Mouse (Mus musculus) erythroblast, embryonic 14.5 days (primary cell): ENCODE results near the gene Col23a1. TPM values are rescaled to one million over a fixed set of nuclear protein-coding genes. Genes with fewer than 3 reads are reported as not detected.
A peak's percentile ranks its signal among the peaks of the same experiment; 100 is the strongest.

ENCODE experiments used
- H3K27me3 ChIP-seq: 2 replicates; pipeline ENCODE4 v1.6.1; 2012; ENCODE audit warnings: inconsistent platforms; ENCODE audit not compliant: control insufficient read depth
- H3K36me3 ChIP-seq: 2 replicates; pipeline ENCODE4 v1.6.1; 2012; ENCODE audit warnings: mild to moderate bottlenecking, inconsistent platforms; ENCODE audit not compliant: control insufficient read depth
- H3K4me1 ChIP-seq: 2 replicates; pipeline ENCODE4 v1.6.1; 2012; ENCODE audit warnings: inconsistent platforms; ENCODE audit not compliant: control insufficient read depth
- H3K4me3 ChIP-seq: replicated peaks from 2 replicates; pipeline ENCODE3; 2012; ENCODE audit warnings: moderate library complexity, mild to moderate bottlenecking, inconsistent platforms
- H3K9me3 ChIP-seq: 2 replicates; pipeline ENCODE4 v1.6.1; 2012; ENCODE audit warnings: low read length, inconsistent platforms, mixed read lengths; ENCODE audit not compliant: control insufficient read depth
- GATA1 ChIP-seq: IDR thresholded peaks from 2 replicates; pipeline ENCODE4 v1.6.1; 2012; ENCODE audit warnings: low read length, inconsistent platforms, mixed read lengths
- TAL1 ChIP-seq: IDR thresholded peaks from 3 replicates; pipeline ENCODE4 v1.6.1; 2012; ENCODE audit warnings: low read length, inconsistent platforms, mixed read lengths
- polyA plus RNA-seq: library from polyadenylated mRNA; stranded (reverse); fragments of >175 nt; gene quantifications from 2 replicates; pipeline ENCODE4 v1.2.3, GENCODE M21; 2012

The Col23a1 gene
- polyA plus RNA-seq, 1 experiment: not detected

DNA sequence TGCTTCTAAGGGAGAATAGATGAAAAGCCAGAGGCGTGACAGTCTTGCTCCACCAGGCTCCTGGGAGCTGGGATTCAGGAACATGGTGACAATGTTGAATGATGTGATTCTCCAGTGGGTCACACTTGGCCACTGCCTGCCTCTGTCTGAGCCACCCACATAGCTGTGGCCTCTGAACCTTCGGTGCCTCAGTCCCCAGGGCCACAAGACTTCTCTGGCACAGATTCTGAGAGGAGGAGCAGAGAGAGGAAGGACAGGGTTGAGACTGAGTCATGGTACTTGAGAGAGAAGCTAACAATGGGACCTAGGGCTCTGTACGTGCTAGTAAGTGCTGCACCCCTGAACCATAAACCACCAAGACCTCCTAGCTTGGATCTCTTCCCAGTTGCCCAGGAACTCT, 141.6 kb downstream of the Col23a1 start:
- H3K4me1 ChIP-seq: peaks cover 58% of the 10 kb centered on the region
- H3K4me3 ChIP-seq: no peak overlapping the region
- peaks cover 2% of the 10 kb centered on the region; the same call in 1 of the 2 replicates for H3K27me3 ChIP-seq
- H3K9me3 ChIP-seq: peaks cover 6% of the 10 kb centered on the region
- peaks cover 13% of the 10 kb centered on the region for H3K36me3 ChIP-seq
- TF ChIP-seq TAL1 (no peak), GATA1 (no peak)

DNA sequence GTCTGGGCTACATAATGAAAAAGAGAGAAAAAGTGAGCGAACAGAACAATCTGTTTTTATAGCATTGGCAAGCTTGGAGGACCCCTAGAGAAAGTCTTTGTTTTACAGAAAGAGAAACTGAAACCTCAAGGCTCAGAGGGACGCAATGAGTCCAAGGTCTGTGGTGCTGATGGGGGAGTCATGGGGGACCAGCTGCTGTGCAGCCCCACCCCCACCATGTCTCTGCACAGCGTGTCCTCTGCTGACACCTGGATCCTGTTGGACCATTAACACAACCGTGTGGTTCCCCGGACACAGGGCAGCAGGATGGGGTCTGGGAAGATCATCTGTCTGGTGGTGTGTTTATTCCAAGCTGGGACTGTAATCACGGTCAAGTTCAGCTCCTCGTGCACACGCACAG, 142.2 kb downstream of the Col23a1 start:
- peaks cover 12% of the 10 kb centered on the region for H3K9me3 ChIP-seq
- peaks cover 65% of the 10 kb centered on the region for H3K4me1 ChIP-seq
- peaks cover 20% of the 10 kb centered on the region for H3K36me3 ChIP-seq
- no peak overlapping the region for H3K4me3 ChIP-seq
- TF ChIP-seq GATA1: no peak
- TF ChIP-seq TAL1: no peak
- H3K27me3 ChIP-seq: peaks cover 2% of the 10 kb centered on the region; the same call in 1 of the 2 replicates

DNA sequence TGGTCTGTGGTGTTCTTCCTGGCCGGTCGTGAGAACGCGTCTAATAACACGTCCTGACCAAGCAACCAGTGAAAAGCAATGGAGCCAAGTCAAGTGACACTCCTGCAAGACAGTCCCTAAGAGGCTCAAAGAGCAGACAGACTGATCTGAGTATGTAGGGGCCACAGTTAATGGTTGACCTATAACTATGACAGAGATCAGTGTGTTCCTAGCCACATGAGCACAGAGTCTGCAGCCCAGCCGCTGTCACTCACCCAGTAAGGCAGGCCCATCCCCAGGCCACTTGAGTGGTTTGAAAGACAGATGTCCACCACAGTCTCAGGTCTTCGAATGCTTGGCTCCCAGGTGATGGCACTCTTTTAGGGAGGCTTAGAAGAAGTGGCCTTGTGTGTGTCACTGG, 152.3 kb downstream of the Col23a1 start:
- Histone ChIP-seq H3K4me3 (no peak overlapping the region), H3K36me3 (peaks cover 17% of the 10 kb centered on the region)
- TF ChIP-seq TAL1 (no peak), GATA1 (no peak)

GRCm38 (mm10) chr11:51442599-51442998, 152.9 kb downstream of the Col23a1 start:
- TF ChIP-seq GATA1 (no peak), TAL1 (no peak)
- Histone ChIP-seq H3K27me3 (no peaks in the 10 kb centered on the region), H3K36me3 (peaks cover 12% of the 10 kb centered on the region), H3K9me3 (peaks cover 4% of the 10 kb centered on the region; the same call in 1 of the 2 replicates), H3K4me3 (no peak overlapping the region), H3K4me1 (peaks cover 51% of the 10 kb centered on the region)

More for the DNA sequence above, 152.3 kb downstream of the Col23a1 start:
- H3K27me3 ChIP-seq: no peaks in the 10 kb centered on the region
- peaks cover 53% of the 10 kb centered on the region for H3K4me1 ChIP-seq
- peaks cover 10% of the 10 kb centered on the region for H3K9me3 ChIP-seq

DNA sequence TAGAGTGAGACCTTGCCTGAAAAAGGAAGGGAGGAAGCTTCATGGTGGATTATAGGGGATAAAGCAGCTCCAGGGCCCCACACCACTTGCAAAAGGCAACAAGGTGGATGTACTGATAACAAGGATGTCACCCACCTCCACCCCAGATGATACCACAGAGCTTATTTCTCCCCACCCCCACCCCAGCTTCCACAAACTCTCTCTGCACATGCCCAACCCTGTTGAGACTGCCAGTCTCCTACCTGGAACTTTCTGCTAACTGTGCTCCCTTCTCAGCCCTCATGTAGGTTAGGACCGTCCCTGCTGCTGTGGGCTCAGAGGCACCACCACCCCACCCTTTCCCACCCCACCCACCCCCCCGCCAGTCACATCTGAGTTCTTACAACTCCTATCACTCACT, 154.1 kb downstream of the Col23a1 start:
- H3K4me3 ChIP-seq: peak overlapping the region; percentile 49
- peaks cover 51% of the 10 kb centered on the region for H3K4me1 ChIP-seq
- no peaks in the 10 kb centered on the region for H3K27me3 ChIP-seq
- peaks cover 4% of the 10 kb centered on the region; the same call in 1 of the 2 replicates for H3K9me3 ChIP-seq
- peak; percentile 37; the same call in 1 of the 2 replicates for TF ChIP-seq GATA1
- peak; percentile 83 for TF ChIP-seq TAL1
- peaks cover 12% of the 10 kb centered on the region for H3K36me3 ChIP-seq

- Histone ChIP-seq H3K9me3 (peaks cover 4% of the 10 kb centered on the region; the same call in 1 of the 2 replicates), H3K4me3 (no peak overlapping the region), H3K4me1 (peaks cover 51% of the 10 kb centered on the region), H3K36me3 (peaks cover 12% of the 10 kb centered on the region), H3K27me3 (no peaks in the 10 kb centered on the region)
- TF ChIP-seq GATA1 (no peak), TAL1 (no peak)
Observed at GRCm38 (mm10) chr11:51444649-51445048, 154.9 kb downstream of the Col23a1 start.

DNA sequence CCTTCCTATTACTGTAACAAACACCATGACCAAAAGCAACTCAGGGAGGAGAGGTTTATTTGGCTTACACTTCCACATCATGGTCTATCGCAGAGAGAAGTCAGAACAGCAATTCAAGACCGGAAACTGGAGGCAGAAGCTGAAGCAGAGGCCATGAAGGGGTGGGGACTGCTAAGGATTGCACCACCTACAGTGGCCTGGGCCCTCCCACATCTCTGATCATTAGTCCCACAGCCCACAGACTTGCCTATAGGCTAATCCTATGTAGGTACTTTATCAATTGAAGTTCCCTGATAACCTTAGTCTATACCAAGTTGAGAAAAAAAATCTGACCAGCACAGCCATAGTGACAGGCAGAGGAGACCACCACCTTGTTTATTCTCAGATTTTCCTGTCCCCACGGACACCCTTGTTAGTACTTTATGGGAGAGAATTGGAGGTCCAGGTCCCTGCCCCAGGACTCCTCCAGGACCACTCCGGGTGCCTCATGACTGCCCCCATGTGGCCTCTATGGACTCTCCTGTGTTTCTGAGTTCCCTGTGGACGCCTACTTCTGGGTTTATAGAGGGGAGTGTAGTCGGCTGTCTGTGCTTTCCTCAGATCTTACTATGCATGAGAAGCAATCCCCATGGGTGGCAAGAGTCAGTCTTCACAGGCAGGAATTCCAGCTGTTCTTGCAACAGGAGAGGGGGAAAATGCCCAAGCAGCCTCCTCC, 157.1 kb downstream of the Col23a1 start:
- no peak for TF ChIP-seq GATA1
- TF ChIP-seq TAL1: no peak
- Histone ChIP-seq H3K36me3 (peaks cover 12% of the 10 kb centered on the region), H3K9me3 (peaks cover 4% of the 10 kb centered on the region; the same call in 1 of the 2 replicates), H3K4me3 (no peak overlapping the region), H3K4me1 (peaks cover 51% of the 10 kb centered on the region), H3K27me3 (no peaks in the 10 kb centered on the region)

DNA sequence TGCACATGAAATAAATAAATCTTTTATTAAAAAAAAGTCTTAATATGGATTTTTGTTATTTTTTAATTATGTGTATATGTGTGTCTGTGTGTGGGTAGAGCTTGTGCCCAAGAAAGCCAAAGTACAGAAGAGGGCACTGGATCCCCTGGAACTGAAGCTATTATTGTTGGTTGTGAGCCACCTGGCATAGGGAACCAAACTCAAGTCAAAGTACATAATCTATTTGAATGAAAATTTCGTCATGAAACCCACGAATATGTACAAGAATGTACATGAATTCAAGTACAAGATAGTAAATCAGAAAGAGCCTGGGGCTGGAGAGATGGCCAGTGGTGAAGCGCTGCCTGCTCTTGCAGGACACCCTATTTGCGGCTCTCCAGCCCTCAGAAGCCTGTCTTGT, 158.5 kb downstream of the Col23a1 start:
- H3K36me3 ChIP-seq: peaks cover under 1% of the 10 kb centered on the region; the same call in 1 of the 2 replicates
- TF ChIP-seq TAL1 (no peak), GATA1 (no peak)
- peaks cover 37% of the 10 kb centered on the region for H3K4me1 ChIP-seq
- H3K4me3 ChIP-seq: no peak overlapping the region
- no peaks in the 10 kb centered on the region for H3K9me3 ChIP-seq
- H3K27me3 ChIP-seq: no peaks in the 10 kb centered on the region

GRCm38 (mm10) chr11:51448680-51449079, 159.0 kb downstream of the Col23a1 start:
- Histone ChIP-seq H3K27me3 (no peaks in the 10 kb centered on the region), H3K4me3 (no peak overlapping the region), H3K36me3 (no peaks in the 10 kb centered on the region), H3K4me1 (peaks cover 32% of the 10 kb centered on the region), H3K9me3 (no peaks in the 10 kb centered on the region)
- TF ChIP-seq TAL1 (no peak), GATA1 (no peak)

DNA sequence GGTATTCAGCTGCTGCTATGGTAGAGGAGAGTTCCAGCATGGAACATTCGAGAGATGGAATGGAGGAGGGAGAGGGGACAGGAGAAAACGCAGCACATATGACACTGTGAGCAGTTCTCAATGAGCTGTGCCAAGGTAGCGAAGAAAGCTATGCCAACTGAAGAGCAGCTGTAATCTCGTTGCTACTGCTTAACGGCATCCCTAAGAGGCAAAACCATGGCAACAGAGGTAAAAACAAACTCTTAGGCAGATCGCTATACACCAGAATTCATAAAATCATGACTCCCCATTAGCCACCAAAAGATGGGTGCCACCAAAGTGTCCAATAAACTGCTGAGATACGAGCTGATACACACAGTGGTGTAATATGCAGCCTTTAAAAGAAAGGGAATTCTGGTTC, 160.2 kb downstream of the Col23a1 start:
- no peaks in the 10 kb centered on the region for H3K27me3 ChIP-seq
- H3K36me3 ChIP-seq: no peaks in the 10 kb centered on the region
- peaks cover 20% of the 10 kb centered on the region for H3K4me1 ChIP-seq
- no peaks in the 10 kb centered on the region for H3K9me3 ChIP-seq
- H3K4me3 ChIP-seq: no peak overlapping the region
- no peak for TF ChIP-seq TAL1
- no peak for TF ChIP-seq GATA1
